Mouse (Mus musculus): Measurements from ENCODE around the gene Zrsr1.

Zrsr1 gene

GRCm38 (mm10) chr11:22971835-22972709 is at the start of gene Zrsr1:
Zrsr1 (plus strand) TSS chr11:22972005.
- peak; percentile 58 to 62 for DNase-seq (ENCODE audit: low read depth in 2 of 2, low spot score in 2 of 2)

GRCm38 (mm10) chr11:22922546-22922945 is 49.3 kb upstream of the Zrsr1 start:
- DNase-seq (ENCODE audit: low read depth in 2 of 2, low spot score in 2 of 2), result no peak

- no peak for DNase-seq (ENCODE audit: low read depth in 2 of 2, low spot score in 2 of 2)
Observed at GRCm38 (mm10) chr11:22923606-22924005, 48.2 kb upstream of the Zrsr1 start.

- DNase-seq (ENCODE audit: low read depth in 2 of 2, low spot score in 2 of 2), result no peak
Observed at GRCm38 (mm10) chr11:22928586-22929169, 43.1 kb upstream of the Zrsr1 start.

GRCm38 (mm10) chr11:22930129-22930528 is 41.7 kb upstream of the Zrsr1 start:
- no peak for DNase-seq (ENCODE audit: low read depth in 2 of 2, low spot score in 2 of 2)

GRCm38 (mm10) chr11:22931320-22931905 is 40.4 kb upstream of the Zrsr1 start:
- DNase-seq (ENCODE audit: low read depth in 2 of 2, low spot score in 2 of 2), result no peak

- no peak for DNase-seq (ENCODE audit: low read depth in 2 of 2, low spot score in 2 of 2)
Observed at GRCm38 (mm10) chr11:22932167-22932566, 39.6 kb upstream of the Zrsr1 start.

GRCm38 (mm10) chr11:22936446-22937125 is 35.2 kb upstream of the Zrsr1 start:
- DNase-seq (ENCODE audit: low read depth in 2 of 2, low spot score in 2 of 2), result no peak

GRCm38 (mm10) chr11:22937716-22938316 is 34.0 kb upstream of the Zrsr1 start:
- DNase-seq (ENCODE audit: low read depth in 2 of 2, low spot score in 2 of 2), result no peak

- DNase-seq (ENCODE audit: low read depth in 2 of 2, low spot score in 2 of 2), result no peak
Observed at GRCm38 (mm10) chr11:22938983-22939382, 32.8 kb upstream of the Zrsr1 start.

GRCm38 (mm10) chr11:22949101-22949500 is 22.7 kb upstream of the Zrsr1 start:
- DNase-seq (ENCODE audit: low read depth in 2 of 2, low spot score in 2 of 2), result no peak

- no peak for DNase-seq (ENCODE audit: low read depth in 2 of 2, low spot score in 2 of 2)
Observed at GRCm38 (mm10) chr11:22950131-22950530, 21.7 kb upstream of the Zrsr1 start.

- no peak for DNase-seq (ENCODE audit: low read depth in 2 of 2, low spot score in 2 of 2)
Observed at GRCm38 (mm10) chr11:22952668-22953067, 19.1 kb upstream of the Zrsr1 start.

GRCm38 (mm10) chr11:22956346-22956745 is 15.5 kb upstream of the Zrsr1 start:
- DNase-seq (ENCODE audit: low read depth in 2 of 2, low spot score in 2 of 2), result no peak

GRCm38 (mm10) chr11:22956830-22957229 is 15.0 kb upstream of the Zrsr1 start:
- no peak for DNase-seq (ENCODE audit: low read depth in 2 of 2, low spot score in 2 of 2)

GRCm38 (mm10) chr11:22957791-22958374 is 13.9 kb upstream of the Zrsr1 start:
- no peak for DNase-seq (ENCODE audit: low read depth in 2 of 2, low spot score in 2 of 2)

GRCm38 (mm10) chr11:22962101-22962500 is 9.7 kb upstream of the Zrsr1 start:
- no peak for DNase-seq (ENCODE audit: low read depth in 2 of 2, low spot score in 2 of 2)

GRCm38 (mm10) chr11:22964401-22964800 is 7.4 kb upstream of the Zrsr1 start:
- no peak for DNase-seq (ENCODE audit: low read depth in 2 of 2, low spot score in 2 of 2)

- peak in 1 of 2 experiments; percentile 18 for DNase-seq (ENCODE audit: low read depth in 2 of 2, low spot score in 2 of 2)
Observed at GRCm38 (mm10) chr11:22965503-22965902, 6.3 kb upstream of the Zrsr1 start.

GRCm38 (mm10) chr11:22969486-22969885 is 2.3 kb upstream of the Zrsr1 start:
- DNase-seq (ENCODE audit: low read depth in 2 of 2, low spot score in 2 of 2), result peak in 1 of 2 experiments; percentile 48

- no peak for DNase-seq (ENCODE audit: low read depth in 2 of 2, low spot score in 2 of 2)
Observed at GRCm38 (mm10) chr11:22970546-22970945, 1.3 kb upstream of the Zrsr1 start.
